Mouse (Mus musculus) limb, embryonic 12.5 days (tissue): Measurements from ENCODE around the gene Tceanc2. TPM values are rescaled to one million over a fixed set of nuclear protein-coding genes. Genes with fewer than 3 reads are reported as not detected.

Source experiments
- ATAC-seq: fragments of 200-750 bp; cut with Nextera tagmentation; 2 replicates; pipeline ENCODE4 v1.8.0; 2017; ENCODE audit warnings: low read depth, moderate TSS enrichment; ENCODE audit not compliant: insufficient number of reproducible peaks, insufficient read depth, low FRiP score, low TSS enrichment
- H3K27ac ChIP-seq: fragments of 300-500 bp; sonication (generic); 2 replicates; pipeline ENCODE4 v1.5.1; 2016; ENCODE audit warnings: mild to moderate bottlenecking, moderate library complexity
- H3K27me3 ChIP-seq: fragments of 300-500 bp; sonication (generic); 2 replicates; pipeline ENCODE4 v1.6.1; 2016; ENCODE audit warnings: mild to moderate bottlenecking, moderate library complexity
- H3K36me3 ChIP-seq: fragments of 300-500 bp; sonication (generic); 2 replicates; pipeline ENCODE4 v1.6.1; 2016; ENCODE audit warnings: mild to moderate bottlenecking, moderate library complexity
- H3K4me1 ChIP-seq: fragments of 300-500 bp; sonication (generic); replicated peaks from 2 replicates; pipeline ENCODE4 v1.6.1; 2016
- H3K4me2 ChIP-seq: fragments of 300-500 bp; sonication (generic); 2 replicates; pipeline ENCODE4 v1.6.1; 2016; ENCODE audit warnings: mild to moderate bottlenecking, moderate library complexity
- H3K4me3 ChIP-seq: fragments of 300-500 bp; sonication (generic); replicated peaks from 2 replicates; pipeline ENCODE4 v1.5.1; 2016; ENCODE audit warnings: mild to moderate bottlenecking
- H3K9ac ChIP-seq: fragments of 300-500 bp; sonication (generic); replicated peaks from 2 replicates; pipeline ENCODE4 v1.6.1; 2016; ENCODE audit warnings: mild to moderate bottlenecking, moderate library complexity
- H3K9me3 ChIP-seq: fragments of 300-500 bp; sonication (generic); 2 replicates; pipeline ENCODE4 v1.6.1; 2016; ENCODE audit warnings: mild to moderate bottlenecking, moderate library complexity
- WGBS: fragments of 180-500 bp; shearing (Covaris S2); methylation state at CpG from one replicate; pipeline ENCODE4 v1.1.7; 2016; 5-methylcytosine and 5-hydroxymethylcytosine counted together
- polyA plus RNA-seq: library from polyadenylated mRNA; unstranded; fragments of >200 nt; fragmentation: Nextera tagmentation; extraction: Ambion mirVana; gene quantifications from 2 replicates; pipeline ENCODE4 v1.2.1, GENCODE M21; 2016

The Tceanc2 gene
- polyA plus RNA-seq, 1 experiment from 2014 or later: 24.7 TPM

DNA sequence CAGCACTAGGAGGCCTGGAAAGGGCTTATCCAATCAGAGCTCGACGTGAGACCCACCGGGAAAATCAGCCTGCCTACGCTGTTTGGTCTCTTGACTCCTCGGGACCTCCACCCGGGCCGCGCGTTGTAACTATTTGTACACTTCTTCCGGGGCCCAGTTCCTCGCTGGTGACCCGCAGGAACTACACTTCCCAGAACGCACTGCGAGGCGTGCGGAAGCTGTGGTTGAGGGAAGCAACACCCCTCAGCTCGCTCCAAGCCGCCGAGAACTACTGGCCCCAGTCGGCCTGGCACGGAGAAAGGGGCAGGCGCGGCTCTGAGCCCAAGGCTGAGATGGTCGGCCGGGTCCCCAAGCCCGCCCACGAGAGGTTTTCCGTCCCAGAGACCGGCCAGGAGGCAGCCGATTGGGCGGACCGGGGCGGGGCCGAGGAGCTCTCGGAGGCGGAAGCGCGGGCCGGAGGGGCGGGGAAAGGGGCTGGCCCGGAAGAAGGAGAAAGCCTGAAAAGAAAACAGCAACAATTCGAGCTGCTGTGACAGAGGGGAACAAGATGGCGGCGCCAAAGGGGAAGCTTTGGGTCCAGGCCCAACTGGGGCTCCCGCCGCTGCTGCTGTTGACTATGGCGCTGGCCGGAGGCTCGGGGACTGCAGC, 610 bp downstream of the Tceanc2 start, which contains the start of gene Tmem59:
Gene Tmem59 (plus strand): TSS at position 218 of the 648 bp plus-strand sequence.
- ATAC-seq: peak; percentile 95
- under 1% methylated on average over 49 of the region's 49 CpGs for WGBS
- peak within 1 kb of the TSS; percentile 93 for H3K4me3 ChIP-seq

DNA sequence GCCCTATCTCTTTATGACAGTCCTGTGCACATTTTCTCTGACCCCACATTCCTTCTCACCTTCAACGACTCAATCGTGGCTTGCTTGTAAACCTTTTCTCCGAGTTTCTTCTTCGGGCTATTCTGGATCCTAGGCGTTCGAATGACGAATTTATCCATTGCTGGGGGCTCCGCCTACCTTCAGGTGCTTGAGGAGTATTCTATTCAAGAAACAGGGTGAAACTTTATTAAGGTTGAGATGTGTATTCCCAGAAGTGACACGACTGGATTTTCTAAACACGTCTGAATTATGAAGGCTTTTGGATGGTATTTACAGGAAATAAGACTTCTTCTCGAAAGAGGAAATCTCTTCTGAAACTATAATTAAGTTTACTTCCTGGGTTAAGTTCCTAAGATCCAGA, 1.4 kb downstream of the Tceanc2 start:
- no peaks in the 10 kb centered on the region for H3K9me3 ChIP-seq
- peak overlapping the region; percentile 93 for H3K4me3 ChIP-seq
- ATAC-seq: no peak
- H3K36me3 ChIP-seq: peaks cover 32% of the 10 kb centered on the region; the same call in 1 of the 2 replicates
- peak overlapping the region; percentile 98 for H3K27ac ChIP-seq
- peak overlapping the region; percentile 89; the same call in 1 of the 2 replicates for H3K9ac ChIP-seq
- WGBS: 44% methylated on average over 11 of the region's 11 CpGs
- H3K4me1 ChIP-seq: peaks cover 36% of the 10 kb centered on the region
- H3K27me3 ChIP-seq: no peaks in the 10 kb centered on the region
- peak overlapping the region; percentile 75 for H3K4me2 ChIP-seq

More for the DNA sequence above, 610 bp downstream of the Tceanc2 start, which contains the start of gene Tmem59:
- H3K27ac ChIP-seq: peak within 1 kb of the TSS; percentile 98
- no peaks in the 10 kb centered on the region for H3K9me3 ChIP-seq
- peak within 1 kb of the TSS; percentile 75 for H3K4me2 ChIP-seq
- H3K9ac ChIP-seq: peak within 1 kb of the TSS; percentile 89
- peaks cover 24% of the 10 kb centered on the region; the same call in 1 of the 2 replicates for H3K36me3 ChIP-seq
- peaks cover 41% of the 10 kb centered on the region for H3K4me1 ChIP-seq
- H3K27me3 ChIP-seq: no peaks in the 10 kb centered on the region

GRCm38 (mm10) chr4:107167798-107168197, 11.1 kb downstream of the Tceanc2 start:
- WGBS: 86% methylated on average over 5 of the region's 5 CpGs
- H3K9me3 ChIP-seq: no peaks in the 10 kb centered on the region
- peaks cover 51% of the 10 kb centered on the region for H3K36me3 ChIP-seq
- no peaks in the 10 kb centered on the region for H3K27me3 ChIP-seq
- no peak overlapping the region for H3K4me2 ChIP-seq
- no peak overlapping the region for H3K4me3 ChIP-seq
- no peak overlapping the region for H3K9ac ChIP-seq
- no peak for ATAC-seq
- H3K4me1 ChIP-seq: no peaks in the 10 kb centered on the region
- no peak overlapping the region for H3K27ac ChIP-seq

GRCm38 (mm10) chr4:107166700-107167099, 12.2 kb downstream of the Tceanc2 start:
- Histone ChIP-seq H3K4me3 (no peak overlapping the region), H3K27ac (no peak overlapping the region), H3K36me3 (peaks cover 40% of the 10 kb centered on the region), H3K27me3 (no peaks in the 10 kb centered on the region), H3K9me3 (no peaks in the 10 kb centered on the region), H3K4me2 (no peak overlapping the region), H3K4me1 (no peaks in the 10 kb centered on the region), H3K9ac (no peak overlapping the region)
- no peak for ATAC-seq
- WGBS: 78% methylated on average over 5 of the region's 5 CpGs

- 48% methylated on average over 9 of the region's 9 CpGs for WGBS
- no peaks in the 10 kb centered on the region for H3K4me1 ChIP-seq
- 0 out of 2 replicates have a peak, but pooled peaks have one; percentile 59 for ATAC-seq
- H3K27me3 ChIP-seq: no peaks in the 10 kb centered on the region
- no peak overlapping the region for H3K27ac ChIP-seq
- H3K4me3 ChIP-seq: no peak overlapping the region
- no peak overlapping the region for H3K9ac ChIP-seq
- peaks cover 37% of the 10 kb centered on the region for H3K36me3 ChIP-seq
- no peaks in the 10 kb centered on the region for H3K9me3 ChIP-seq
- no peak overlapping the region for H3K4me2 ChIP-seq
Observed at GRCm38 (mm10) chr4:107163756-107164587, 14.9 kb downstream of the Tceanc2 start.

DNA sequence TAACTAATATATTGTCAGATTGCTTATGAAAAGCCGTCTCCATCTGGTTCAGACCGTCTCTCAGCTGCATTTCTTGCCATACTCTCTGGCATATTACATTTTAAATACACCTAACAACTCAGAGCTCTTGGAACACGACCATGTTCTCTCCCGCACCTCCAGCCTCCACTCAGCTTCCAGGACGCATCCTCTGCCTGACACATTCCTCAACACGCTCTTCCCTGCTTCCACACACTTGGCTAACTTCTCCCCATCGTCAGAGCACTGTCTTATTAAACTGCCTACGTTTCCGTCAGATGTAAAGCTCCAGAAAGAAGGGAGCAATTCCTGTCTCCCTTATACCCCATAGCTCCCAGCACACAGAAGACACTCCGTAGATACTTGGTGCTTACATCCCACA, 15.6 kb downstream of the Tceanc2 start:
- Histone ChIP-seq H3K27me3 (no peaks in the 10 kb centered on the region), H3K4me1 (no peaks in the 10 kb centered on the region), H3K36me3 (peaks cover 42% of the 10 kb centered on the region), H3K27ac (no peak overlapping the region), H3K9ac (no peak overlapping the region), H3K4me3 (no peak overlapping the region), H3K4me2 (no peak overlapping the region), H3K9me3 (no peaks in the 10 kb centered on the region)
- 86% methylated on average over 10 of the region's 10 CpGs for WGBS
- no peak for ATAC-seq

- H3K27ac ChIP-seq: no peak overlapping the region
- no peaks in the 10 kb centered on the region for H3K27me3 ChIP-seq
- H3K9me3 ChIP-seq: no peaks in the 10 kb centered on the region
- peaks cover 49% of the 10 kb centered on the region for H3K36me3 ChIP-seq
- no peak overlapping the region for H3K9ac ChIP-seq
- H3K4me2 ChIP-seq: no peak overlapping the region
- WGBS: 93% methylated on average over 8 of the region's 8 CpGs
- ATAC-seq: no peak
- no peaks in the 10 kb centered on the region for H3K4me1 ChIP-seq
- H3K4me3 ChIP-seq: no peak overlapping the region
Observed at GRCm38 (mm10) chr4:107160181-107160580, 18.7 kb downstream of the Tceanc2 start.

- Histone ChIP-seq H3K4me2 (no peak overlapping the region), H3K9me3 (no peaks in the 10 kb centered on the region), H3K9ac (no peak overlapping the region), H3K27me3 (no peaks in the 10 kb centered on the region), H3K27ac (no peak overlapping the region), H3K36me3 (peaks cover 45% of the 10 kb centered on the region), H3K4me1 (no peaks in the 10 kb centered on the region), H3K4me3 (no peak overlapping the region)
- ATAC-seq: no peak
- 89% methylated on average over 11 of the region's 11 CpGs for WGBS
Observed at GRCm38 (mm10) chr4:107159166-107159773, 19.6 kb downstream of the Tceanc2 start.

DNA sequence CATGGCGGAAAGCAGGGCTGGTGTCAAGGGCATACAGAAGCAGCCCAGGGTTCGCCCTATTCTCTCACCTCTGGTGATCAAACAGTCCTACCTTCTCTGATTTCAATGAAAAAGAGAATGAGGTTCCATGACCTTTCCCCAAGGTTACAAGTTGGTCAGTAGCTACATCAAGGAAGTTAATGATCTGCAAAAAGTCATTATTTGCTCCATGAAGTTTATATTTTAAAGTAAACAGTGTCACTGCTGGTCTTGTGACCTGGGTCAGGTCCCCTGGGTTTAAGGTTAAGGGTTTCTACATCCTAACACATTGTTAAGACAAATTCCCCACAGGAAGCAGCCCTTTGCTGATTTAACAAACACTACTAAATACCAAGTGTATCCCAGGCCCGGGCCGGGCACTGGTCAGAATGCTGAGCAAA, 21.9 kb downstream of the Tceanc2 start:
- peaks cover 52% of the 10 kb centered on the region for H3K36me3 ChIP-seq

GRCm38 (mm10) chr4:107152571-107152970, 26.3 kb downstream of the Tceanc2 start:
- Histone ChIP-seq H3K27ac (no peak overlapping the region), H3K4me1 (no peaks in the 10 kb centered on the region), H3K27me3 (no peaks in the 10 kb centered on the region), H3K9me3 (no peaks in the 10 kb centered on the region), H3K36me3 (peaks cover 40% of the 10 kb centered on the region), H3K9ac (no peak overlapping the region), H3K4me2 (no peak overlapping the region), H3K4me3 (no peak overlapping the region)
- WGBS: 81% methylated on average over 8 of the region's 8 CpGs
- no peak for ATAC-seq

More for the DNA sequence above, 21.9 kb downstream of the Tceanc2 start:
- Histone ChIP-seq H3K4me3 (no peak overlapping the region), H3K27me3 (no peaks in the 10 kb centered on the region), H3K4me2 (no peak overlapping the region), H3K9ac (no peak overlapping the region), H3K27ac (no peak overlapping the region), H3K4me1 (no peaks in the 10 kb centered on the region), H3K9me3 (no peaks in the 10 kb centered on the region)
- ATAC-seq: no peak
- WGBS: 49% methylated on average over 4 of the region's 4 CpGs

- H3K27me3 ChIP-seq: no peaks in the 10 kb centered on the region
- 86% methylated on average over 6 of the region's 6 CpGs for WGBS
- peaks cover 47% of the 10 kb centered on the region for H3K36me3 ChIP-seq
- no peak overlapping the region for H3K4me3 ChIP-seq
- H3K27ac ChIP-seq: no peak overlapping the region
- no peaks in the 10 kb centered on the region for H3K9me3 ChIP-seq
- no peak overlapping the region for H3K4me2 ChIP-seq
- ATAC-seq: no peak
- H3K4me1 ChIP-seq: no peaks in the 10 kb centered on the region
- no peak overlapping the region for H3K9ac ChIP-seq
Observed at GRCm38 (mm10) chr4:107150991-107151390, 27.9 kb downstream of the Tceanc2 start.
